Mouse (Mus musculus): ENCODE data around the gene Igfbp3. TPM values are rescaled to one million over a fixed set of nuclear protein-coding genes. Genes with fewer than 3 reads are reported as not detected.
A peak's percentile ranks its signal among the peaks of the same experiment; 100 is the strongest.
"Not testable (repeated sequence)": the region's sequence is repeated elsewhere in the genome, so short reads cannot be mapped to it uniquely, and the experiment has no call there.

Igfbp3 gene
- polyA plus RNA-seq, 1 experiment from 2014 or later: 266 TPM

DNA sequence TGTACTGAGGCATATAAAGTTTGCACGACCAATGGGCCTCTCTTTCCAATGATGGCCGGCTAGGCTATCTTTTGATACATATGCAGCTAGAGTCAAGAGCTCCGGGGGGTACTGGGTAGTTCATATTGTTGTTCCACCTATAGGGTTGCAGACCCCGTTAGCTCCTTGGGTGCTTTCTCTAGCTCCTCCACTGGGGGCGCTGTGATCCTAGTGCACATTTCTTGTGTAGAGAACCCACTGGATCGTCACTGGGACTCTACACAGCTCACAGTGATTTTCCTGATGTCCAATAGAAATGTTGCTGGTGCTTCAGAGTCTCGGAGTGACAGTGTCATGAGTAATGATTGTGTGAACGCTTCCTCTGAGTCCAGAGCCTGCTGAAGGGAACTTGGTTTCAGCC lies 8.1 kb upstream of the Igfbp3 start:
- not testable (repeated sequence) for H3K27me3 ChIP-seq (replicated peaks; ENCODE audit: control insufficient read depth, insufficient read depth, low read length); H3K36me3 ChIP-seq (ENCODE audit: control insufficient read depth, insufficient read depth, low read length); H3K4me3 ChIP-seq (ENCODE audit: low read depth, low read length); H3K4me2 ChIP-seq (ENCODE audit: low read depth, low read length); H3K9ac ChIP-seq (ENCODE audit: low read depth, low read length); DNase-seq (ENCODE audit: low spot score); ATAC-seq (ENCODE audit: low read depth); H3K4me1 ChIP-seq (ENCODE audit: control insufficient read depth, insufficient read depth, low read length); H3K27ac ChIP-seq (replicated peaks; ENCODE audit: low read depth, low read length); H3K9me3 ChIP-seq (ENCODE audit: control insufficient read depth, low read length)
- WGBS: 80% methylated on average over 8 of the region's 8 CpGs

- no peaks in the 10 kb centered on the region; the same call in 1 of the 2 replicates for H3K27me3 ChIP-seq (replicated peaks; ENCODE audit: control insufficient read depth, insufficient read depth, low read length)
- 6% methylated on average over 8 of the region's 8 CpGs for WGBS
- DNase-seq (ENCODE audit: low spot score): peak; percentile 72
Measured at GRCm38 (mm10) chr11:7215703-7216102, 2.0 kb upstream of the Igfbp3 start.

GRCm38 (mm10) chr11:7214761-7215160 lies 1.0 kb upstream of the Igfbp3 start:
- peak overlapping the region; percentile 66 for H3K4me3 ChIP-seq (ENCODE audit: low read depth, low read length)
- DNase-seq (ENCODE audit: low spot score): peak; percentile 89
- H3K9ac ChIP-seq (ENCODE audit: low read depth, low read length): no peak overlapping the region
- WGBS: 5% methylated on average over 14 of the region's 14 CpGs
- no peak for ATAC-seq (ENCODE audit: low read depth)
- H3K27me3 ChIP-seq (replicated peaks; ENCODE audit: control insufficient read depth, insufficient read depth, low read length): no peaks in the 10 kb centered on the region; the same call in 1 of the 2 replicates
- H3K36me3 ChIP-seq (ENCODE audit: control insufficient read depth, insufficient read depth, low read length): peaks cover 3% of the 10 kb centered on the region
- H3K4me1 ChIP-seq (ENCODE audit: control insufficient read depth, insufficient read depth, low read length): peaks cover 7% of the 10 kb centered on the region; the same call in 1 of the 2 replicates
- peak overlapping the region; percentile 24; the same call in 1 of the 2 replicates for H3K27ac ChIP-seq (replicated peaks; ENCODE audit: low read depth, low read length)
- peak overlapping the region; percentile 73 for H3K4me2 ChIP-seq (ENCODE audit: low read depth, low read length)
- no peaks in the 10 kb centered on the region for H3K9me3 ChIP-seq (ENCODE audit: control insufficient read depth, low read length)

More at GRCm38 (mm10) chr11:7215703-7216102, 2.0 kb upstream of the Igfbp3 start:
- Histone ChIP-seq H3K9me3 (ENCODE audit: control insufficient read depth, low read length) (no peaks in the 10 kb centered on the region), H3K4me1 (ENCODE audit: control insufficient read depth, insufficient read depth, low read length) (peaks cover 7% of the 10 kb centered on the region; the same call in 1 of the 2 replicates), H3K4me3 (ENCODE audit: low read depth, low read length) (no peak overlapping the region), H3K36me3 (ENCODE audit: control insufficient read depth, insufficient read depth, low read length) (no peaks in the 10 kb centered on the region), H3K4me2 (ENCODE audit: low read depth, low read length) (no peak overlapping the region), H3K27ac (replicated peaks; ENCODE audit: low read depth, low read length) (no peak overlapping the region), H3K9ac (ENCODE audit: low read depth, low read length) (no peak overlapping the region)
- no peak for ATAC-seq (ENCODE audit: low read depth)

DNA sequence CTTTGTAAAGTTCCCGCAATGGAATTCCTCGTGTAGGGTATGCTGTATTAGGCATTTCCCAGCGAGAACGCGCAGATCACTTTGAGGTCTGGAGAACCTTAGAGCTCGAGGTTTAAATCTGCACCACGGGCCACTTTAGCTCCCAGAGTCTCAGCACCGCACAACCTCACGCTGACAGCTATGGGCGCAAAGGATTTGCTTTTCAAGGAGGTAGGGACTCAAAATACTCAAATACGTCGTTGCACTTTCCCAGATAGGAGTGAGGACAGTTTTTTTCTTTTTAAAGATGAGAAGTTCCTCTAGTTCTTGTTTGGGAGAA lies 578 bp upstream of the Igfbp3 start:
- DNase-seq (ENCODE audit: low spot score) (no peak), ATAC-seq (ENCODE audit: low read depth) (no peak)
- Histone ChIP-seq H3K27ac (replicated peaks; ENCODE audit: low read depth, low read length) (peak overlapping the region; percentile 24; the same call in 1 of the 2 replicates), H3K27me3 (replicated peaks; ENCODE audit: control insufficient read depth, insufficient read depth, low read length) (no peaks in the 10 kb centered on the region; the same call in 1 of the 2 replicates), H3K4me3 (ENCODE audit: low read depth, low read length) (peak overlapping the region; percentile 66), H3K36me3 (ENCODE audit: control insufficient read depth, insufficient read depth, low read length) (peaks cover 8% of the 10 kb centered on the region), H3K9ac (ENCODE audit: low read depth, low read length) (peak overlapping the region; percentile 73; the same call in 1 of the 2 replicates), H3K9me3 (ENCODE audit: control insufficient read depth, low read length) (no peaks in the 10 kb centered on the region), H3K4me2 (ENCODE audit: low read depth, low read length) (peak overlapping the region; percentile 73), H3K4me1 (ENCODE audit: control insufficient read depth, insufficient read depth, low read length) (peaks cover 7% of the 10 kb centered on the region; the same call in 1 of the 2 replicates)
- under 1% methylated on average over 12 of the region's 12 CpGs for WGBS

- peak overlapping the region; percentile 66 for H3K4me3 ChIP-seq (ENCODE audit: low read depth, low read length)
- no peaks in the 10 kb centered on the region; the same call in 1 of the 2 replicates for H3K27me3 ChIP-seq (replicated peaks; ENCODE audit: control insufficient read depth, insufficient read depth, low read length)
- no peak for ATAC-seq (ENCODE audit: low read depth)
- peak overlapping the region; percentile 73 for H3K9ac ChIP-seq (ENCODE audit: low read depth, low read length)
- DNase-seq (ENCODE audit: low spot score): no peak
- peak overlapping the region; percentile 73 for H3K4me2 ChIP-seq (ENCODE audit: low read depth, low read length)
- 5% methylated on average over 8 of the region's 19 CpGs for WGBS
- H3K4me1 ChIP-seq (ENCODE audit: control insufficient read depth, insufficient read depth, low read length): peaks cover 7% of the 10 kb centered on the region; the same call in 1 of the 2 replicates
- H3K36me3 ChIP-seq (ENCODE audit: control insufficient read depth, insufficient read depth, low read length): peaks cover 19% of the 10 kb centered on the region
- H3K9me3 ChIP-seq (ENCODE audit: control insufficient read depth, low read length): no peaks in the 10 kb centered on the region
- H3K27ac ChIP-seq (replicated peaks; ENCODE audit: low read depth, low read length): peak overlapping the region; percentile 79
Measured at GRCm38 (mm10) chr11:7213161-7213500, 592 bp downstream of the Igfbp3 start.

DNA sequence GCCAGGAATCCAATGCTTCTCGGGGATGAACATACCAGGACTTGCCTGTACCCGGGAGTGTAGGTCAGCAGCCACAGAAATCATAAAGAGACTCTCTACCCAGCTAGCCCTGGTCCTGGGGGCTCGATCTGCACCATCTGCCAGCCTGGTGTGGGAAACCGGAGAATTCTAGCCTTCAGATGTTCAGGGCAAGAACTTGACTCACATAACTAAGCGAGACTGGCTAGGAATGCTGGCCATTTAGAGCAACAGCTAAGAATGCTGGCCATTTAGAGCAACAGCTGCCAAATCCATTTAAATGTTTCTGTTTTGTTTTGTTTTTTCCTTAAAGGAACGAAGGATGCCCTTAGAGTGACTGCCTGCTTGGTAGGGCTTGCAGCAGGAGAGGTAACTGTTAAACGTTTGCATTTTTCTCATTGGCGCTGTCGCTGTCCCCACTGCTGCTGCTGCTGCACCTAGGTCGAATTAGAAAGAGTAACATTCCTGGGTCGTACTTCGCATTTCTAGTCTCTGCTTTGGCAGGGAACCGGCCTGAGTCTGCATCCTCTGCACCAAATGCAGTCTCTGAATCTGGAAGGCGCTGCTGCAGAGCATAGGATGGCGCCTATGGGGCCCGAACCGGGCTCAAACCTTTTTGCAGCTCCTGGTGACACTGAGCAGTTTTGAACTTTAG lies 1.5 kb downstream of the Igfbp3 start:
- 7% methylated on average over 17 of the region's 17 CpGs for WGBS
- H3K9ac ChIP-seq (ENCODE audit: low read depth, low read length): peak overlapping the region; percentile 73
- peaks cover 25% of the 10 kb centered on the region for H3K36me3 ChIP-seq (ENCODE audit: control insufficient read depth, insufficient read depth, low read length)
- no peaks in the 10 kb centered on the region; the same call in 1 of the 2 replicates for H3K27me3 ChIP-seq (replicated peaks; ENCODE audit: control insufficient read depth, insufficient read depth, low read length)
- ATAC-seq (ENCODE audit: low read depth): no peak
- H3K4me3 ChIP-seq (ENCODE audit: low read depth, low read length): peak overlapping the region; percentile 66
- peak overlapping the region; percentile 73 for H3K4me2 ChIP-seq (ENCODE audit: low read depth, low read length)
- DNase-seq (ENCODE audit: low spot score): peak; percentile 72
- peaks cover 7% of the 10 kb centered on the region; the same call in 1 of the 2 replicates for H3K4me1 ChIP-seq (ENCODE audit: control insufficient read depth, insufficient read depth, low read length)
- H3K9me3 ChIP-seq (ENCODE audit: control insufficient read depth, low read length): no peaks in the 10 kb centered on the region
- H3K27ac ChIP-seq (replicated peaks; ENCODE audit: low read depth, low read length): peak overlapping the region; percentile 61

GRCm38 (mm10) chr11:7211211-7211610 lies 2.5 kb downstream of the Igfbp3 start:
- H3K27ac ChIP-seq (replicated peaks; ENCODE audit: low read depth, low read length): no peak overlapping the region
- H3K4me3 ChIP-seq (ENCODE audit: low read depth, low read length): peak overlapping the region; percentile 19
- H3K4me1 ChIP-seq (ENCODE audit: control insufficient read depth, insufficient read depth, low read length): peaks cover 7% of the 10 kb centered on the region; the same call in 1 of the 2 replicates
- 12% methylated on average over 9 of the region's 9 CpGs for whole genome bisulfite sequencing
- no peaks in the 10 kb centered on the region; the same call in 1 of the 2 replicates for H3K27me3 ChIP-seq (replicated peaks; ENCODE audit: control insufficient read depth, insufficient read depth, low read length)
- H3K4me2 ChIP-seq (ENCODE audit: low read depth, low read length): peak overlapping the region; percentile 38
- H3K9me3 ChIP-seq (ENCODE audit: control insufficient read depth, low read length): no peaks in the 10 kb centered on the region
- ATAC-seq (ENCODE audit: low read depth): no peak
- H3K36me3 ChIP-seq (ENCODE audit: control insufficient read depth, insufficient read depth, low read length): peaks cover 35% of the 10 kb centered on the region
- DNase-seq (ENCODE audit: low spot score): peak; percentile 72
- H3K9ac ChIP-seq (ENCODE audit: low read depth, low read length): 0 out of 2 replicates have a peak overlapping the region, but pooled peaks have one; percentile 22

DNA sequence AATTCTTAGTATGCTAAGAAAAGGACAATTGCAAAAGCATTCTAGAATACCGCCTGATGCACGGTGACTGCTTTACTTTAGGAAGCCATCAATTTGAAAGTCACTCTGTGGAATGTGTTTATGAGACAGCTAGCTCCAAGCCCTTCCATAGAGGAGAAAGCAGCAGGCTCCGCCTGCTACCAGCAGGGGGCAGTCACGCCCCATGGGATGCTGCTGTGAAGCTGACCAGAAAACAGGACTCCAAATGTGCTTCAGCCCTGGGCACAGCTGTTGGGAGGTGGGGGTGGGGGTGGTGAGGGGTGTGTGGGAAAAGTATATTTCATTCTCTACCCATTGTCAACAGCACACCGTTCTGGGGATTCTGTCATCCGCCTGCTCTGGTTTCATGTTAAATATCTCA lies 3.4 kb downstream of the Igfbp3 start:
- Histone ChIP-seq H3K9ac (ENCODE audit: low read depth, low read length) (no peak overlapping the region), H3K36me3 (ENCODE audit: control insufficient read depth, insufficient read depth, low read length) (peaks cover 36% of the 10 kb centered on the region), H3K27ac (replicated peaks; ENCODE audit: low read depth, low read length) (no peak overlapping the region), H3K4me3 (ENCODE audit: low read depth, low read length) (peak overlapping the region; percentile 19; the same call in 1 of the 2 replicates), H3K4me1 (ENCODE audit: control insufficient read depth, insufficient read depth, low read length) (peaks cover 4% of the 10 kb centered on the region; the same call in 1 of the 2 replicates), H3K4me2 (ENCODE audit: low read depth, low read length) (no peak overlapping the region), H3K27me3 (replicated peaks; ENCODE audit: control insufficient read depth, insufficient read depth, low read length) (no peaks in the 10 kb centered on the region; the same call in 1 of the 2 replicates), H3K9me3 (ENCODE audit: control insufficient read depth, low read length) (no peaks in the 10 kb centered on the region)
- no peak for ATAC-seq (ENCODE audit: low read depth)
- 19% methylated on average over 6 of the region's 6 CpGs for WGBS
- DNase-seq (ENCODE audit: low spot score): peak; percentile 74
